Mouse (Mus musculus): ENCODE measurements around the gene Mok. TPM values are rescaled to one million over a fixed set of nuclear protein-coding genes. Genes with fewer than 3 reads are reported as not detected.

Gene Mok
- polyA plus RNA-seq, 1 experiment from 2014 or later: 4.7 TPM

DNA sequence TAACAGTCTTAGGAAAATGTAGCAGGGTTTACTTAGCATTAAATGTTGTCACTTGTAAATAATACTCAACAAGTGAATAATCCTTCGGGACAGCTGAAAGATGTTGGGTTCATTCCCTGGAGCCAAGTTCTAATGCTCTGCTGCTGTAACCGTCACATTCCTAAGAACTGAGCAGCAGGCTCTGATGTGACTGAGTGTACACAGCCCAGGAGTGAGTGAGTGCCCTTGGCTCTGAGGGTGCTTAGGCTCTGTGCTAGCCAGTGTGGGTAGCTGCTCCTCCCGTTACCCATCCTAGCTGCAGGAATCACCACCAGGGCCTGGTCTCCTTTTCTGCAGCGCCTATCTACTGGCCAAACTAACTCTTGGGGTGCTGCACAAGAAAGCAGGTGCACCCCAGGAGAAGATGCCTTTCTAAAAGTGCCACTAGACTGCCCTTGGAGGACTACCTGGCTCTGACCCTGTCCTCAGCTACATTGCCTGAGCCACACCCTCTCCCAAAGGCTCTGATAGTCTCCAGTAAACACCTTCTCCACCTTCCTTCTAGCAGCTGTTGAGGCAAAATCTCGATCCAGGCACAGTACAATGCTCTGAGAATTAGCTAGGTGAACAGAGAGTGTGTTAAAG, 38.0 kb downstream of the Mok start:
- peaks cover 12% of the 10 kb centered on the region; the same call in 1 of the 2 replicates for H3K36me3 ChIP-seq (ENCODE audit: control insufficient read depth, insufficient read depth, low read length)
- no peak for ATAC-seq (ENCODE audit: insufficient number of reproducible peaks, insufficient read depth, low FRiP score, low read depth)
- WGBS: 79% methylated on average over 5 of the region's 5 CpGs
- no peak overlapping the region for H3K4me2 ChIP-seq (ENCODE audit: low read length)
- H3K9me3 ChIP-seq (ENCODE audit: control insufficient read depth, low read length): no peaks in the 10 kb centered on the region
- peaks cover 16 to 35% of the 10 kb centered on the region in 2 experiments for H3K4me1 ChIP-seq (ENCODE audit: control insufficient read depth in 2 of 2, insufficient read depth in 2 of 2, low read length in 2 of 2)
- H3K4me3 ChIP-seq (ENCODE audit: control insufficient read depth in 1 of 2, insufficient read depth in 1 of 2, low read depth in 1 of 2, low read length in 2 of 2): no peak overlapping the region
- H3K9ac ChIP-seq (ENCODE audit: low read length): no peak overlapping the region
- H3K27ac ChIP-seq (replicated peaks in 1 of 2; ENCODE audit: control insufficient read depth in 1 of 2, insufficient read depth in 1 of 2, low read depth in 2 of 2, low read length in 2 of 2): peak overlapping the region in 1 of 2 experiments; percentile 26; a peak in 1 of 4 replicates
- H3K27me3 ChIP-seq (ENCODE audit: control insufficient read depth, insufficient read depth, low read length): no peaks in the 10 kb centered on the region

DNA sequence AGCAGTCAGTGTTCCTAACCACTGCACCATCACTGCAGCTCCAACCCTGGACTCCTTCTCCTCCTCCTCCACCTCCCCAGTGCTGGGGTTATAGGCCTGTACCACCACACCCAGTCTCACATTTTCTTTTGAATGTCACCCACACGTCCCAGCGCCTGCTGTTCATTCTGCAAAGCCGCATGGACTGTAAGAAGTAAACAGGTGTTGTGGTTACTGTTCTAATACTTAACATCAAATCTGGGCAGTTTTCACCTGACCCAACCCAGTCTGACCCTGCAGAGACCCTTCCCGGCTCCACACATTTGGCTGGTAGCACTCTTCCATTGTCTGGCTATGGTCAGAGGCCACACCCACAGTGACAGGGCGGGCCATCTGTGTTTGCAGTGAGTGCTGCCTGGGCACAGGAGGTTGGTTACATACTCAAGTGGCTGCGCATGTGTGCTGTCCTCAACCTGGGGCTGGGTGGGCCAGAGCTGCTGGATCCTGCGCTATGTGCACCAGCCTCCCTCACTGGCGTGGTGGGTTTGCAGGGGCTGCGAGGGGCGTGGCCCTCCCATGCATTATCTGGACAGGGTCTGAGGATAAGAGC, 38.8 kb downstream of the Mok start:
- 0 out of 4 replicates have a peak overlapping the region, but pooled peaks of 1 of the 2 experiments have one; percentile 26 for H3K27ac ChIP-seq (replicated peaks in 1 of 2; ENCODE audit: control insufficient read depth in 1 of 2, insufficient read depth in 1 of 2, low read depth in 2 of 2, low read length in 2 of 2)
- no peaks in the 10 kb centered on the region for H3K9me3 ChIP-seq (ENCODE audit: control insufficient read depth, low read length)
- H3K4me3 ChIP-seq (ENCODE audit: control insufficient read depth in 1 of 2, insufficient read depth in 1 of 2, low read depth in 1 of 2, low read length in 2 of 2): no peak overlapping the region
- ATAC-seq (ENCODE audit: insufficient number of reproducible peaks, insufficient read depth, low FRiP score, low read depth): no peak
- H3K4me2 ChIP-seq (ENCODE audit: low read length): no peak overlapping the region
- peaks cover 17 to 42% of the 10 kb centered on the region in 2 experiments for H3K4me1 ChIP-seq (ENCODE audit: control insufficient read depth in 2 of 2, insufficient read depth in 2 of 2, low read length in 2 of 2)
- 67% methylated on average over 10 of the region's 10 CpGs for WGBS
- no peak overlapping the region for H3K9ac ChIP-seq (ENCODE audit: low read length)
- H3K36me3 ChIP-seq (ENCODE audit: control insufficient read depth, insufficient read depth, low read length): peaks cover 6% of the 10 kb centered on the region; the same call in 1 of the 2 replicates
- H3K27me3 ChIP-seq (ENCODE audit: control insufficient read depth, insufficient read depth, low read length): no peaks in the 10 kb centered on the region

DNA sequence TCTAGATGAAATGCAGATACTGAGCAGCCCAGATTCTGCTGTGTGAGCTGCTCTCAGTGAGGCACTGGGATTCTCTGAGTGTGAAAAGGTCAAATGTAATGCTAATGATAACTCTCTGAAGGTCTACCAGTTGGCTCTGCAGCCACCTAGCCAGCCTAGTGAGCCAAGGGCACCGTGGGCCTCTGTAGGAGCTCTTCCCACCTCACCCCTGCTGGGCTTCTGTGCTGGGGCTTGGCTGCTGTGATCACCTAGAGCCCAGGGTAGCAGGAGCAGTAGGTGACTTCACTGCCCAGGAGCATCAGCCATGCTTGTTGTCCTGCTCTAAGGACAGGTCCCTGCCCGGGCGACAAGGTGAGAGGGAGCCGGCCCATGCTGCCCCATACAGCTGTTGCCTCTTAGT, 41.5 kb downstream of the Mok start:
- Histone ChIP-seq H3K36me3 (ENCODE audit: control insufficient read depth, insufficient read depth, low read length) (peaks cover 3% of the 10 kb centered on the region; the same call in 1 of the 2 replicates), H3K4me1 (ENCODE audit: control insufficient read depth in 2 of 2, insufficient read depth in 2 of 2, low read length in 2 of 2) (peaks cover 17 to 35% of the 10 kb centered on the region in 2 experiments), H3K9me3 (ENCODE audit: control insufficient read depth, low read length) (no peaks in the 10 kb centered on the region), H3K4me2 (ENCODE audit: low read length) (no peak overlapping the region), H3K27ac (replicated peaks in 1 of 2; ENCODE audit: control insufficient read depth in 1 of 2, insufficient read depth in 1 of 2, low read depth in 2 of 2, low read length in 2 of 2) (no peak overlapping the region), H3K4me3 (ENCODE audit: control insufficient read depth in 1 of 2, insufficient read depth in 1 of 2, low read depth in 1 of 2, low read length in 2 of 2) (no peak overlapping the region), H3K27me3 (ENCODE audit: control insufficient read depth, insufficient read depth, low read length) (no peaks in the 10 kb centered on the region), H3K9ac (ENCODE audit: low read length) (no peak overlapping the region)
- no peak for ATAC-seq (ENCODE audit: insufficient number of reproducible peaks, insufficient read depth, low FRiP score, low read depth)
- WGBS: 75% methylated on average over 4 of the region's 4 CpGs

DNA sequence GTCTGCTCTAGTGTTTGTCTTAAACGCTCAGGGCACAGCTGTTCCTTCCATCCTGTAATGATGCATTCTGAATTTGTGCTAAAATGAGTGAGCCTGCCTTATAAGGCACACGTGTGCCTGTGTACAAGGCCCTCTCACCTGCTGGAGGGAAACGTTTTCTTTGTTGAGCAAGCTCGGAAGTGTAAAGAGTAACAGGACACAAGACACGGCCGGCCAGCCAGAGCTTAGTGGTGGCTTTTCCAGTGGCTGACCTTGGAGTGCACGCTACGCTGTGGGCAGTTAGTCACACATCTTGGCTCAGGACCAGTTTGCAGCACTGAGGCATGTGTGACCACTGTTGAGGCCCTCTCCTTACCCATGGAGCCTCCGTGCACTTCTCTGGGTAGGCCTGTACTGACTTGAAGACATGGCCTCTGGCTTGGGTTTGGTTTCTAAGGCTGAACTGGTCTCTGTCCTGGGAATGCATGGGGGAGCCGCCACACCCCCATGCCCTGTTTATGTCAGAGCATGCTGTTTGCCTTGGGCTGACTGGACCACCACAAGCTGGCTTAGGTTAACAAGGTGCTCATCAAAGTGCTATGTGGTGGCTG, 42.8 kb downstream of the Mok start:
- WGBS: 75% methylated on average over 10 of the region's 10 CpGs
- Histone ChIP-seq H3K4me3 (ENCODE audit: control insufficient read depth in 1 of 2, insufficient read depth in 1 of 2, low read depth in 1 of 2, low read length in 2 of 2) (no peak overlapping the region), H3K9me3 (ENCODE audit: control insufficient read depth, low read length) (no peaks in the 10 kb centered on the region), H3K4me2 (ENCODE audit: low read length) (no peak overlapping the region), H3K27me3 (ENCODE audit: control insufficient read depth, insufficient read depth, low read length) (no peaks in the 10 kb centered on the region), H3K36me3 (ENCODE audit: control insufficient read depth, insufficient read depth, low read length) (peaks cover 6% of the 10 kb centered on the region; the same call in 1 of the 2 replicates), H3K27ac (replicated peaks in 1 of 2; ENCODE audit: control insufficient read depth in 1 of 2, insufficient read depth in 1 of 2, low read depth in 2 of 2, low read length in 2 of 2) (peak overlapping the region in 1 of 2 experiments; percentile 28; a peak in 1 of 4 replicates), H3K9ac (ENCODE audit: low read length) (no peak overlapping the region), H3K4me1 (ENCODE audit: control insufficient read depth in 2 of 2, insufficient read depth in 2 of 2, low read length in 2 of 2) (peaks cover 17 to 30% of the 10 kb centered on the region in 2 experiments)
- no peak for ATAC-seq (ENCODE audit: insufficient number of reproducible peaks, insufficient read depth, low FRiP score, low read depth)

DNA sequence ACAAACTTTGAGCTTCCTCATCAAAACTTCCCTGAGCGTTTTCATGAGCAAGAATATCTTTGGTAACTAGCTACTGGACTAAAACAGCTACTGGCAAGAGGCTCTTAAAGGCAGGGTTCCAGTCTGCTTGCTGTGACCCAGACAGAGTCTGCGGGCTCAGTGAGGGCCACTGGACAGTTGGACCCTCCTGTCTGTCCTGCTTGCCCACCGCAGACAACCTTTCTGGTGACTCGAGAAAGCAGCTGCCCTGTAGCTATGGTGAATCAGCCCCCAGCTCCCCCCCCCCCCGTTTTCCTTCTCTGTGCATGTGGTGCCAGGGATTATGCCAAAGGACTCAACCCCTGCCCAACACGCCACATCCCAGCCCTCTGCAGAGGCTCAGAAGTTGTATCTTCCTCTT, 43.5 kb downstream of the Mok start:
- ATAC-seq (ENCODE audit: insufficient number of reproducible peaks, insufficient read depth, low FRiP score, low read depth): no peak
- no peaks in the 10 kb centered on the region for H3K9me3 ChIP-seq (ENCODE audit: control insufficient read depth, low read length)
- no peaks in the 10 kb centered on the region for H3K27me3 ChIP-seq (ENCODE audit: control insufficient read depth, insufficient read depth, low read length)
- peaks cover 12% of the 10 kb centered on the region; the same call in 1 of the 2 replicates for H3K36me3 ChIP-seq (ENCODE audit: control insufficient read depth, insufficient read depth, low read length)
- no peak overlapping the region for H3K4me3 ChIP-seq (ENCODE audit: control insufficient read depth in 1 of 2, insufficient read depth in 1 of 2, low read depth in 1 of 2, low read length in 2 of 2)
- H3K4me1 ChIP-seq (ENCODE audit: control insufficient read depth in 2 of 2, insufficient read depth in 2 of 2, low read length in 2 of 2): peaks cover 16 to 24% of the 10 kb centered on the region in 2 experiments
- H3K9ac ChIP-seq (ENCODE audit: low read length): no peak overlapping the region
- no peak overlapping the region for H3K4me2 ChIP-seq (ENCODE audit: low read length)
- 85% methylated on average over 6 of the region's 6 CpGs for WGBS
- H3K27ac ChIP-seq (replicated peaks in 1 of 2; ENCODE audit: control insufficient read depth in 1 of 2, insufficient read depth in 1 of 2, low read depth in 2 of 2, low read length in 2 of 2): no peak overlapping the region; a peak in 1 of 4 replicates

DNA sequence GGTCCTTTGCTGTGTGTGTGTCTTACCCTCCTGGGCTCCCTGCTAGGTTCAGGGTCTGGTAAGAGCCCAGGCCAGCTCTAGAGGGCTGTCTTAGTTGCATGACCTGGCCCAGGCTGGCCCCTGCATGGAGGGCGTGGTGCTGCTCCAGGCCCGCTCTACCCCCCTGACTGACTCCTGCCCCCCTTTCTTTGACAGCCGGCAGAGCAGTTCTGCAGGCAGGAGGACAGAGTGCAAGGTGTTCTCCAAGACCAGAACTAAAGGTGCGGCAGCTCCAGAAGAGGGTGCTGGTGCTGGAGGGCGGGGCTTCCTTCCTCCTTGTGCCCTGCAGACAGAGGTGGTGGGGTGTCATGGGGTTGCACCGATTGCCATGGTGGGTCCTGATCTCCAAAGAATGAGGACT, 44.0 kb downstream of the Mok start:
- ATAC-seq (ENCODE audit: insufficient number of reproducible peaks, insufficient read depth, low FRiP score, low read depth): no peak
- Histone ChIP-seq H3K4me1 (ENCODE audit: control insufficient read depth in 2 of 2, insufficient read depth in 2 of 2, low read length in 2 of 2) (peaks cover 12 to 22% of the 10 kb centered on the region in 2 experiments), H3K36me3 (ENCODE audit: control insufficient read depth, insufficient read depth, low read length) (peaks cover 12% of the 10 kb centered on the region; the same call in 1 of the 2 replicates), H3K27me3 (ENCODE audit: control insufficient read depth, insufficient read depth, low read length) (no peaks in the 10 kb centered on the region), H3K9ac (ENCODE audit: low read length) (no peak overlapping the region), H3K4me2 (ENCODE audit: low read length) (no peak overlapping the region), H3K9me3 (ENCODE audit: control insufficient read depth, low read length) (no peaks in the 10 kb centered on the region), H3K4me3 (ENCODE audit: control insufficient read depth in 1 of 2, insufficient read depth in 1 of 2, low read depth in 1 of 2, low read length in 2 of 2) (no peak overlapping the region), H3K27ac (replicated peaks in 1 of 2; ENCODE audit: control insufficient read depth in 1 of 2, insufficient read depth in 1 of 2, low read depth in 2 of 2, low read length in 2 of 2) (no peak overlapping the region)
- WGBS: 76% methylated on average over 6 of the region's 6 CpGs

DNA sequence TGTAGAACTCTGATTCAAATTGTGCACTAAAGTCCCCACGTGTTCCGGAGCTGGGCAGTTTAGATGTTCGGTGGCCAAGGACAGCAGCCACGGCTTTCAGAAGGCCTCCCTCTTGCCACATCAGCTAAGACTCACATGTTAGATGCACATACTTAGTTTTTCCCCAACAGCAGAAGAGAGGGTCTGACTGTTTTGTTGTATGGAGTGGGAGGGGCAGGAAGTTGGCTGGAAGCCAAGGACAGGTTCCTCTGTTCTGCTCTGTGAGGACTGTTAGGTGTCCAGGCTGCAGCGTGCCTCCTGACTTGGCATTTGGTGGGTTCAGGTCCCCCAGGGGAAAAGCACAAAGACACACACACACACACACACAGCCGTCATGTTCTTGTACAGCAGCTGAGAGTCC, 45.7 kb downstream of the Mok start:
- H3K4me2 ChIP-seq (ENCODE audit: low read length): no peak overlapping the region
- no peaks in the 10 kb centered on the region for H3K27me3 ChIP-seq (ENCODE audit: control insufficient read depth, insufficient read depth, low read length)
- H3K4me1 ChIP-seq (ENCODE audit: control insufficient read depth in 2 of 2, insufficient read depth in 2 of 2, low read length in 2 of 2): peaks cover 17 to 21% of the 10 kb centered on the region in 2 experiments
- H3K4me3 ChIP-seq (ENCODE audit: control insufficient read depth in 1 of 2, insufficient read depth in 1 of 2, low read depth in 1 of 2, low read length in 2 of 2): no peak overlapping the region
- H3K27ac ChIP-seq (replicated peaks in 1 of 2; ENCODE audit: control insufficient read depth in 1 of 2, insufficient read depth in 1 of 2, low read depth in 2 of 2, low read length in 2 of 2): no peak overlapping the region
- H3K9me3 ChIP-seq (ENCODE audit: control insufficient read depth, low read length): no peaks in the 10 kb centered on the region
- H3K9ac ChIP-seq (ENCODE audit: low read length): no peak overlapping the region
- ATAC-seq (ENCODE audit: insufficient number of reproducible peaks, insufficient read depth, low FRiP score, low read depth): no peak
- 80% methylated on average over 6 of the region's 6 CpGs for WGBS
- peaks cover 12% of the 10 kb centered on the region; the same call in 1 of the 2 replicates for H3K36me3 ChIP-seq (ENCODE audit: control insufficient read depth, insufficient read depth, low read length)
